Mouse (Mus musculus): ENCODE measurements around the gene Polr2a. TPM values are rescaled to one million over a fixed set of nuclear protein-coding genes. Genes with fewer than 3 reads are reported as not detected.

Gene Polr2a
- total RNA-seq (2021): 10 to 100 TPM; 53.5 to 59.7 TPM

DNA sequence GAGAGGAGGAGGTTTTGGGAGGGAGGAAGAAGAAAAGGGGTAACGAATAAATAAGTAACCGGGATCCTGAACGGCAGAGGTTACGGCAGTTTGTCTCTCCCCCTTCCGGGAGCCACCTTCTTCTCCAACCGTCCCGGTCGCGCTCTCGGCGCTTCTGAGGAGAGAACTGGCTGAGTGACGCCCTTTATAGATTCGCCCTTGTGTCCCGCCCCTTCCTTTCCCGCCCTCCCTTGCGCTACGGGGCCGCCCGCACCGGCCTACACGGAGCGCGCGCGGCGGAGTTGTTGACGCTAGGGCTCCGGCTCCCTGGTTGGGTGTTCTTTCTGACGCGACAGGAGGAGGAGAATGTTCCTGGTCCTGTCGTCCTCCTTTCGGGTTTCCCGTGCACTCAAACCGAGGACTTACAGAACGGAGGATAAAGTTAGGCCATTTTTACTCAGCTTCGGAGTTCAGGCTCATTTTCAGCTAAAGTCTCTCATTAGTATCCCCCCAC, at the start of gene Polr2a:
Polr2a (minus strand) TSS at position 160 of the 493 bp plus-strand sequence.
- intact Hi-C loops (cut with DNase I): loop anchor here (2.0 kb wide), 1 partner anchor 78 kb away; the partner anchor contains the start of gene Nlgn2
- DNase-seq (ENCODE audit: low spot score in 2 of 2): peak; percentile 98

DNA sequence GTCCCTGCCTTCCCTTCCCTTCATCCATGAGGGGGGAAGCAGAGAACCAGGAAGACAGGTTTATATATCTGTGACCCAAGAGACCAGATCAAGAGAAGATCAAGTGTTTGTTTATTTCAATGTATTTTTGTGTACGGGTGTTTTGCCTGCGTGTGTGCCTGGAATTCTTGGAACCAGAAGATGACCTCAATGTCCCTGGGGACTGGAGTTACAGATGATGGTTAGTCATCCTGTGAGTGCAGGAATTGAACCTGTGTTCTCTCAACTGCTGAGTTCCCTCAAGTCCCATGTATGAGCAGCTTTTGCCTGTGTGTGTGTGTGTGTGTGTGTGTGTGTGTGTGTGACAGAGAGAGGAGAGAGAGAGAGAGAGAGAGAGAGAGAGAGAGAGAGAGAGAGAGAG, 49.2 kb upstream of the Polr2a start:
- intact Hi-C loops (cut with DNase I): no loop called here
- DNase-seq (ENCODE audit: low spot score in 2 of 2): no peak

DNA sequence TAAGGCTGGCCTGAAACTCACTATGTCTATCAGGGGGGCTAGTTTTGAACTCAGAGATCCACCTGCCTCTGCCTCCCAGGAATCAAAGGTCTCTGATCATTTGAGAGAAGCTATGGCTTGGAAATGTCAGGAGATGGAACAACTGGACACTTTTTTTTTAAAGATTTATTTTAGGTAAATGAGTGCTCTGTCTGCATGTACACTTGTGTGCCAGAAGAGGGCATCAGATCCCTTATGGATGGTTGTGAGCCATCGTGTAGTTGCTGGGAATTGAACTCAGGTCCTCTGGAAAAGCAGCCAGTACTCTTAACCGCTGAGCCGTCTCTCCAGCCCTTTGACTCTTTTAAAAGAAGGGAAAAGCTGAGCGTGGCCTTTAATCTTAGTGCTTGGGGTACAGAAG, 47.9 kb upstream of the Polr2a start:
- DNase-seq (ENCODE audit: low spot score in 2 of 2): no peak
- intact Hi-C loops (cut with DNase I): no loop called here

DNA sequence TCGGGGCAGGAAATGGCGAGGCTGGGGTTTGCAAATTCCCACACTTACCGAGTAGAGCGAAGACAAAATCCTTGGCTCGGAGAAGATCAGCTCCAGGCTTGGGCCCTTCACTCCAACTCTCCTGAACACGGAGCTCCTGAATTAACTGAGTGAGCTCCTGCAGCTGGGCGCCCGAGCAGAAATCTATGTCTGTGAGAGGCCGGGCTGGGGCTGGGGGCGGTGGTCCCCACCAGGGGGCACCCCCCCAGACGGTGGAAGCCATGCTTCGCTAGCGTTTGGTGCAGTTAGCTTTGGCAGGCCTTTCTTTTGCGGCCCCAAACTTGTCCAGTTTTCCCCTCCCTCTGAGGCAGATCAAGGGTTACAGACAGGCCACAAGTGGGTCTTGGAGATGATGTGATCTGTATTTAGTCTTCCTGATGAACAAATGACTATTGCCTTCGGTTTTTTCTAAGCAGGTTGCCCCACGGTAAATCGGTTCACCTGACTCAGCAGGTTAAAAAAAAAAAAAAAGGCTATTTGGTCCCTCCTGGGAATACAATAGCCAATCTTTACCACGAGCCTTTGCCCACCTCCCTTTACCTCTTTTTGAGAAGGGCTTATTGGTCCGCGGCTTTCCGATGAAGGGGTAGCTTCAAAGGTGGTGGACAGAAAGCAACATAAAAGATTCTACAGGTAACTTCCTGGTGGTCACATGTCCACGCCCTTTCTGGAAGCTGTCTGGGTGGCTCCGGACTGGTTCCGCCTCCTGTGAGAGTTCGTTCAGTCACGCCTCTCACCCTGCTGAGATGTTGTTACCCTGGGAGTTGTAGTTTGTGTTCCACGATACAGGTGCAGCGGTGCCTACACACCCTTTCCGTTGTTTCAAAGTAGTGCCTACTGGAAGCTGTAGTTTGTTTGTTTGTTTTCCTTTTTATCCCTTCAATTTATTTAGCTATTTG, 46.8 kb upstream of the Polr2a start, which contains the start of gene Tmem102:
Tmem102 (minus strand) TSS at position 653 of the 938 bp plus-strand sequence.
- intact Hi-C loops (cut with DNase I): loop anchor here (5.0 kb wide), 1 partner anchor 72 kb away; the partner anchor contains the start of gene Tmem95
- DNase-seq (ENCODE audit: low spot score in 2 of 2): no peak

DNA sequence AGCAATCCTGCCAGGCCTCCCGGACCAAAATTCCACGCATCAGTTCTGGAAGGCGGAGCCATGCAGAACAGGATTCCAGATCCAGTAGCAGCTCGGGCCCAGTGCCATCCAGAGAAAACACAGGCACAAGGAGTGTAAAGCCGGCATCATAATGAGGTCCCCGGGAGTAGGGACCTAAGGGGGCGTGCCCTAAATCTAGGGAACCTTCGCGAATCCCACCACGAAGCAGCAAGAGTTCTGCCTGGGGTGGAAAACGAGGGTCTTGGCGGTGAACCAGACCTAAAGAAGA, 46.2 kb upstream of the Polr2a start:
- intact Hi-C loops (cut with DNase I): loop anchor here (5.0 kb wide), 1 partner anchor 73 kb away; the partner anchor contains the start of gene Tmem95
- DNase-seq (ENCODE audit: low spot score in 2 of 2): no peak

DNA sequence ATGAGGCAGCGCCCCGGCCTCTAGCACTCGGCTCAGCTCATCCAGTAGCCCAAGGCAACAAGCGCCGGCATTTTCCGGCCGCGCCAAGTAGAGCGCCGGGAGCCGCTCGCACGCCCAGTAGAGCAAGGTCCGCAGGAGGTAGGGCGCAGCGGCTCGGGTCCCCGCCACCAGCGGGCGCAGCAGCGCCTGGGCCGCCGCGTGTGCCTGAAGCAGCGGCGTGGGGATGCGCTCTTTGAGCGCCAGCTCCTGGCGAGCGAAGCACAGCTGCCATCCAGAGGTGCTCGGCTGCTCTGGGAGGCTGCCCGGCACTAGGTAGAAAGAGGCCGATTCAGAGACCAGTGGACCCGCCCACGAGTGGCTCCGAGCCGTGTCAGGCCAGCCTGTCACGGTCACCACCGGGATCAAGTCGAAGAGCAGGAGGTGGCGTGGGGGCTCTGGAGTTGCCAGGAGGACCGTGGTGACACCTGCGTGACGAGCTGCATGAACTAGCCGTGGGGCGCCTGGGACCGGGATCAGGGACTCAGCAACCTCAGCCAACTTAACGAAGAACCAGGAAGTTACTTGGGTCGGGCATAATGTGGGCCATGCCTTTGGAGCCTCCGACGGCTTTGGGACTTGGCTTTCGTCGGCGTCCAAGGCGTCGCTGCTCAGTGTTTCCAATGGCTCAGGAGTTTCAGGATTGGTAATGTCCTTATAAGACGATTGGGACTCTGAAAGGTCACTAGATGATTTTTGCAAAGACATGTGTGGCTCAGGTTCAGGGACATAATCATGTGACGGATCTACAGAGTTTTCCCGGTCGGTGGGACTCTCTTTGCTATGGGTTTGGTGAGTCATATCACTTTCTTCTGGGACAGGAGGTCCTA, 45.6 kb upstream of the Polr2a start:
- intact Hi-C loops (cut with DNase I): loop anchor here (1.0 to 5.0 kb wide), 3 partner anchors 33 to 73 kb away; partner anchors contain the start of genes Nlgn2 and Tmem95
- DNase-seq (ENCODE audit: low spot score in 2 of 2): peak; percentile 71

DNA sequence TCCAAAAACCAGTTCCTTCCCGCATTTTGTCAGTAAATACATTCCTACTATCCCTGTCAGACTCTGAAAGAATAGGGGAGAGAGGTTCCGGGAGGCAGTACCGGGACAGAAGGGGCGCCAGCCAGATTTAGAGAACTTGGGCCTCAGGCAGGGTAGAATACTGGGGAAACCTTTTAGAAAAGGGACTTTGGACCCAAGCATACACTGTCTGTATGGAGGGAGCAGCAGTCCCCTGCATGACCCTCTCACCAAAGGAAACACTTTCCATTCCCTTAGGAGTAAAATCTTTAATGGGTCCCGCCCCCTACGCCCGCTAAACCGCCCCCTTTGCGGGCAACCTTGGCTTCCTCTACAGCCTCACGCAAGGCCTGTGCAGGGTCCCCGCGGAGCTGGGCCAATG, 44.9 kb upstream of the Polr2a start:
- no peak for DNase-seq (ENCODE audit: low spot score in 2 of 2)
- intact Hi-C loops (cut with DNase I): loop anchor here (1.0 to 5.0 kb wide), 3 partner anchors 33 to 74 kb away; partner anchors contain the start of genes Nlgn2 and Tmem95

DNA sequence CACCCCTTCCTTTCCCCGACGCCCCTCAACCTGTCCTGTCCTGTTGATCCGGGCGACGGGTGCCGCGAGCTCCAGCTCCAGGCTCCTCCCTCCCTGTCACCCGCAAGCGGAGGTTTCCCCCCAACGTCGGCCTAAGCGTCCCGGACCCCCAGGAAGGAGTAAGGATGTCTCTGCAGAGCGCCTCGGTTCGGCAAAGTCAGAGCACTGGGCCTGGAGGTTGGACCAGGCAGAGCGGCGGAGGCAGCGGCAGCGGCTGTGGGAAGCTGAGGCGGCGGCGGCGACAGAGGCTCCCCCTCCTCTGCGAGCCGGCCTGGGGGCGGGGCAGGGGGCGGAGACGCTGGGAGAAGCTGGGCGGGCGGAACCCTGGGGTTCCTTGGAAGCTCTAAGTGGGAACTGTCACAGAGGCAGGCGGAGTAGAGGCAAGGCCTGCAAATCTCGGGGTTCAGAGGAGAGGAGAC, 44.2 kb upstream of the Polr2a start:
- DNase-seq (ENCODE audit: low spot score in 2 of 2): peak; percentile 72 to 73
- intact Hi-C loops (cut with DNase I): loop anchor here (1.0 to 5.0 kb wide), 3 partner anchors 34 to 75 kb away; partner anchors contain the start of genes Nlgn2 and Tmem95

DNA sequence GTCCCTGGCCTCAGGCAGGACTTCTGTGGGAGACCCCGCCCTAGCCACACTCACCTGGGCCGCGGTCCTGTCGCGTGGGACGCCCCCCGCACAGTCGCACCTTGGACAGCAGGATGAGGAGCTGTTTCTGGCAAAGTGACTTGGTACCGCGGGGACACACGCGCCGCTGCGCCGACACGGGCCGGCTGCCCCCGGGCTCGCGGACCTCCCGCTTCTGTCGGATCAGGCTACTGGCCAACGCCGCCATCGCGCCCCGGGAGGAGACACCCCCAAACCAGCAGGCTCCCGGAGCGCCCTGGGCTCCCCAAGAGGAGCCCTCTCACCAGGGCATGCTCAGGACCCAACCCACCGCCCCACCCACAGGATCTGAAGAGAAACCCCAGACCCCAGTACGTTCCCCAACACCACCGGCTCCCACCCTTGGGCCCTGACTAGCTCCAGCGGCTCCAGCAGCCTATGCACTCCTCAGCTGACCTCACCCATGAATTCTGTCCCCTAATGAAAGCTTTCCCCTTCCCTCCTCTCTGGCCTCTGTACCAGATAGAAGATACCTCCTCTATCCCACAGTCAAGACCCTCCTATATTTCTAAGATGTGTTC, 43.0 kb upstream of the Polr2a start, which contains the start of gene Fgf11:
Fgf11 (minus strand) TSS at position 479 of the 599 bp plus-strand sequence.
- intact Hi-C loops (cut with DNase I): loop anchor here (5.0 kb wide), 1 partner anchor 76 kb away; the partner anchor contains the start of gene Tmem95

DNA sequence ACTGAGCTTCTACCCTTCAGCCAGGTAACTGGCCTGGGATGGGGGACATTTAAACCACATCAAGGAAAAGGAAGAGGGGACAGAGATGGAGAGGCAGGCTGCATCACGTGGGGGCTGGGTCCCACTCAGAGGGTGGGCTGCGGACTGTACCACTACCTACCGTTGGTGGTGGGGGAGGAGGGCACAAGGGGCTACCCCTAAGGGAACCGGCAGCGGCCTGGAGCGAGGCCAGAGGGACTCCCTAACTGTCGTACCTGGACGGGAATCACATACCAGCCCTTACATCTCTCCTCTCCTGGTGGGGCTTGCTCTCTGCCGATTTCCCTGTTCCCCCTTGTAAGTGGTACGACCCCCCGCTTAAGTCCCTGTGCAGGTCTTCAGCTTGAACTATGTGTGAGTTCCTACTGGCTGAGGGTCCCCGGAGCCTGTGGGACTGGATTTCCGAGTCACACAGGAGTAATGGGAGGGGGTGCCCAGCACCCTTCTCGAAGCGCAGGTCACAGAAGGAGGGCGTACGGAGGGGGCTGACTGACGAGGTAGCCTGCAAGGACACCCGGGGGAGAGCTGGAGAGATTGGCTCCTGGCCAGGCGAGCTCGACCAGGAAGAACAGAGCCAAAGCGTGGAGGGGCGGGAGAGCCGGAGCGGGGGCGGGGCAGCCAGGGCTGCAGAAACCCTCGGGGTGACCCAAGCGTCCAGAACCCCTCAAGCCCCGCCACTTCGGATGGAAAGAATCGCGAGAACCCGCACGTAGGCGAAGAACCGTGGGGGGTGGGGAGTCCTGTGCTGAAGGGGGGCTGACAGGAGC, 42.2 kb upstream of the Polr2a start:
- intact Hi-C loops (cut with DNase I): loop anchor here (5.0 kb wide), 1 partner anchor 77 kb away; the partner anchor contains the start of gene Tmem95

More for the DNA sequence above, 43.0 kb upstream of the Polr2a start, which contains the start of gene Fgf11:
- DNase-seq (ENCODE audit: low spot score in 2 of 2): no peak

DNA sequence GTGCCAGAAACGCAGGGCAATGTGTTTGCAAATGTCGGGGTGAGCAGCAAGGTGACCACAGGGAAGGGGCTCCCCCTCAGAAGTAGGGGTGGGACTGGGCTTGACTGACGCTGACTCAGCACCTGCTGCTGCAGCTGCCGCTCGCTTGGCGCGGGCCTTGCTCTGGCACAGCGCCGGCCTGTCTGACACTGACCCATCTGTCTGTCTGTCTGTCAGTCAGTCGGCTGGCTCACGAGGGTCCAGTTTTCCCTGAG, 41.6 kb upstream of the Polr2a start:
- intact Hi-C loops (cut with DNase I): loop anchor here (5.0 kb wide), 1 partner anchor 77 kb away; the partner anchor contains the start of gene Tmem95
- no peak for DNase-seq (ENCODE audit: low spot score in 2 of 2)

More for the DNA sequence above, 42.2 kb upstream of the Polr2a start:
- DNase-seq (ENCODE audit: low spot score in 2 of 2): no peak

DNA sequence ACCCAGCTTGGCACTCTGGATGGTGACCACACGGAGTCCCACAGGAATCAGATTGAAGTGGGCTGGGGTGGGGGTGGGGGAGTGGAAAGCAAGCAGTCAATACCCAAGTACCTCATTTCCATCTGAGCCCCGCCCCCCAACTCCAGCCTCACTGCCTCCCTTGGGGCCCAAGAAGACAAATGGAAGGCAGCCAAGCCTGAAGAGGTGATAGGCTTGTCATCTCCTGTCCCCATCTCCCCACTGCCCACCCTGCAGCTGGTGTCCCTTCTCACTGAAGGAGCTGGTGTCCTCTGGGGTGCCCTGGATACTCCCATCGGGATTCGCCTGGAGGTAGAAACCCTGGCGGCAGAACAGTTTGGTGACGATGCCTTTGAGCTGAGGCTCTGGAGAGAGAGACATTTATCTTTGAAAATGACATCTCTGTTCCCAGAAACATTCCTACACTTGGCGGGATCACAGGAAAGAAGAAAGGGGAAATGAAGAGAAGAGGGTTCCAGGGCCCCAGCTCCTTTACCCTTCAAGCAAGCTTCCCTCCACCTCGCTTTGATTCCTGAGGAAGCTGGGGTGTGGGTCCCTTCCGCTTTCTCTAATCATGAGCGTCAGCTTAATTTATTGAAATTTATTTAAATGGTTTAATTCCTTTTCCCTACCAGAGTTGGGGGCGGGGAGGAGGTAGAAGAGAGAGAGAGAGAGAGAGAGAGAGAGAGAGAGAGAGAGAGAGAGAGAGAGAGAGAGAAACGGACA, 41.1 kb upstream of the Polr2a start:
- DNase-seq (ENCODE audit: low spot score in 2 of 2): no peak
- intact Hi-C loops (cut with DNase I): loop anchor here (5.0 kb wide), 1 partner anchor 78 kb away; the partner anchor contains the start of gene Tmem95

DNA sequence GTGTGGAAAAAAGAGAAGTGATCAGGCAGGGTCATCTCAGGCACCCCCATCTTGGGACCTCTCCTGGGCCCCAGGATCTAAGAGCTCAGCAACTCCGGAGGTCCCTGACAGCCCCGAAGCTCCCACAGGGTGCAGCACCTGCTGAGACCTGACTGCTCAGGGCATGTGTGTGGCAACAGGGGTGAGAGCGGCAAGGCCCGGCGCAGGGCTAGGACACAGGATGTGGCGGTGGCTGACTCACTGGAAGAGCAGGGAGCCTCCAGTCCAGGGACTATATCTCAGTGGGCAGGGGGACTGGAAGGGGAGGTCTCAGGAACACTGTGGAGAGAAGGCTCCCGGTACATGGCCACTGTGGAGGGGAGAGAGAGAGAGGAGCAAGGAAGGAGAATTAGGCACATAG, 39.5 kb upstream of the Polr2a start:
- intact Hi-C loops (cut with DNase I): no loop called here

DNA sequence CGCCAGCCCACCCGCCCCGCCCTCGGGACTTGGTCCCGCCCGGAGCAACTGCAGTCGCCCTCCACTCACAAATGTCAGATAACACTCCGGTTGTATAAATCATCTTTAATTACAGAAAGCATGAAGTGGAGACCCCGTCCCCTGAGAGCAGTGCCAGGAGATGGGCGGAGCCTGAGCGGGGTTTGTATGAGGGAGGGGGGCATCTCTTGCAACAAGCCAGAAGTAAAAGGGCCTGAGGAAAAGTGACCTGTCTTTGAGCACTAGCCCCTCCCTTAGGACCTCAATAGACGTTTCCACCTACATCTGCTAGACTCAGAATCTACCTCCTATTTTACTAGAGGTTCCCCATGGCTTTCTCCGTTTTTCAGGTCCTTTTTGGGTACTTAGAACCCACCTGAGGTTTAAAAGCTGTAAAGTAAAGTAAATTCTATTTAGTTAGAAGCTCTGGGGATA, 37.6 kb upstream of the Polr2a start:
- no peak for DNase-seq (ENCODE audit: low spot score in 2 of 2)
- intact Hi-C loops (cut with DNase I): no loop called here

More for the DNA sequence above, 39.5 kb upstream of the Polr2a start:
- DNase-seq (ENCODE audit: low spot score in 2 of 2): no peak

DNA sequence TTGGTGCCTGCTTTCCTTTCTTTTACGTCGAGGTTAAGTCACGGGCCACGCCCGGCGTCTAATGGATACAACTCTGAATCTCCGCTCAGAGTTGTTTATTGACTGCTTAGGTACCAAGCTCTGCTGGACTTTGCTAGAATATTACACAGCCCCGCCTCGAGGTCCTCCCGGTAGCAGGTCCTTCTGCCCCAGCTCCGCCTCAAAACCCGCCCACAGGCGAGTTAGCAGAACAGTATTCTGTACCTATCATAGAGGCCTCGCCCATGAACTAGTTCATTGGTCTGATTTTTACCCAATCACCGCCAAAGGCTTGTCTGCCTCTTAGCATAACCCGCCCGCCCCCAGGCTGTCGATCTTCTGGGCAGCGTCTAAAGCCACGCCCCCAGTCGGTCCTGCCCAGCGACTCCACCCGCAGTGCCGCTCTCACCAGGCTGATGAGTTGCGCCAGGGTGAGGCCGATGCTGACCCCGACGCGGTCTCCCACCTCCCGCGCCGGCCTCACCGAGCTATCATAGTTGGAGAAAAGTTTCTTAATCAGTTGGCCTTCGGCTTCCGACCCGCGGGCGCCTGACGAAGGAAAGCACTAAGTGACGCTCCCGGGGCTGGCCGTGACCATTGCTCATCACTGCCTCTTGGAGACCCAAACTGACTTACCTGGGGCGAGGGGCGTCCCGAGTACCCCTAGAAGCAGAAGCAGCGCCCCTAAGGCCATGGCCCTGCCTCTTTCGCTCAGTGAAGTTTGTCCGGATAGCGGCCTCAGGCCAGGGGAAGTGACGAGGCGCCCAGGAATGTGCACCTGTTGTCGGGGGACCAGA, 36.9 kb upstream of the Polr2a start, which contains the start of gene Chrnb1:
Chrnb1 (minus strand) TSS at position 776 of the 815 bp plus-strand sequence.
- peak; percentile 81 to 84 for DNase-seq (ENCODE audit: low spot score in 2 of 2)
- intact Hi-C loops (cut with DNase I): no loop called here

DNA sequence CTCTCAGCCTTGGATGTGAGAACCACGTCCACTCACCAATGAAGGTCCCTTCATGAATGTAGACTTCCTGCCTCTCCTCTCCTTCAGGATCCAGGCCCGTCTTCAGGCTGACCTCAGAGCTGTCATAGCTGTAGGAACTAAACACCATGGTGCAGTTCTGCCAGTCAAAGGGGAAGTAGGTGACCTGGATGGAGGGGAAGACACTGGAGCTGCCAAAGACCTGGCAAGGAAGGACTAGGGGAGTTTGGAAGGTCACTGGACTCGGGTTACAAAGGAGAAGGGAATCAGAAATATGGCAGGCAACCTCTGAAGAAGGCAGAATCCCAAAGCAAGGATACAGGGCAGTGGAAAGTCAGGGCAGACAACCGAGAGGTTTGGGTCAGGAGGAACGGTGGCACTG, 35.0 kb upstream of the Polr2a start:
- intact Hi-C loops (cut with DNase I): no loop called here
- DNase-seq (ENCODE audit: low spot score in 2 of 2): no peak

DNA sequence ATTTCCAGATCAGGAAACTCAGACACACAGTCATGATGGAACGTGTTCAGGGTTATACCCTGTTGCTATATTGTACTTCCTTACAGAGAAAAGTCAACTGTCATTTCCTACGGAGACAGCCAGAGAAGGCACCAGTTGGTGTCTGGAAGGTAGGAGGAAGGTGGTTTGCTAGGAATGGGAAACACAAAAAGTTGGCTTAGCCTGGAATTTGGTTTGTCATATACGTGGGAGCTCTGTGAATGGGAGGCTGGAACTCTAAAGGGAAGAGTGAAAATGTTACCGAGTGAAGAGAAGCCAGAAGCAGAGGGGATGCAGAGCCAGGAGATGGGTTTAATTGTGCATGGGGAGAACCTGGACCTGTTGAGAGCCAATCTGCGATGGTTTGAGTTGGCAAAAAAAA, 33.0 kb upstream of the Polr2a start:
- intact Hi-C loops (cut with DNase I): no loop called here
- no peak for DNase-seq (ENCODE audit: low spot score in 2 of 2)
